Mouse (Mus musculus) stomach, embryonic 15.5 days (tissue): ENCODE data around the gene Zfp93. TPM values are rescaled to one million over a fixed set of nuclear protein-coding genes. Genes with fewer than 3 reads are reported as not detected.

ENCODE experiments used
- ATAC-seq: fragments of 200-750 bp; cut with Nextera tagmentation; 2 replicates; pipeline ENCODE4 v1.8.0; 2017; ENCODE audit warnings: low read depth, moderate number of reproducible peaks, moderate TSS enrichment; ENCODE audit not compliant: insufficient read depth, low FRiP score
- H3K27ac ChIP-seq: fragments of 300-500 bp; sonication (generic); 2 replicates; pipeline ENCODE4 v1.5.1; 2015; ENCODE audit warnings: mild to moderate bottlenecking, inconsistent platforms
- H3K27me3 ChIP-seq: fragments of 300-500 bp; sonication (generic); replicated peaks from 2 replicates; pipeline ENCODE4 v1.6.1; 2015; ENCODE audit warnings: inconsistent platforms
- H3K36me3 ChIP-seq: fragments of 300-500 bp; sonication (generic); 2 replicates; pipeline ENCODE4 v1.6.1; 2015; ENCODE audit warnings: inconsistent platforms
- H3K4me1 ChIP-seq: fragments of 300-500 bp; sonication (generic); 2 replicates; pipeline ENCODE4 v1.6.1; 2015; ENCODE audit warnings: inconsistent platforms
- H3K4me2 ChIP-seq: fragments of 300-500 bp; sonication (generic); 2 replicates; pipeline ENCODE4 v1.6.1; 2015; ENCODE audit warnings: mild to moderate bottlenecking, inconsistent platforms
- H3K4me3 ChIP-seq: fragments of 300-500 bp; sonication (generic); replicated peaks from 2 replicates; pipeline ENCODE4 v1.5.1; 2015; ENCODE audit warnings: inconsistent platforms
- H3K9ac ChIP-seq: fragments of 300-500 bp; sonication (generic); 2 replicates; pipeline ENCODE4 v1.6.1; 2015; ENCODE audit warnings: inconsistent platforms
- H3K9me3 ChIP-seq: fragments of 300-500 bp; sonication (generic); 2 replicates; pipeline ENCODE4 v1.6.1; 2016; ENCODE audit warnings: inconsistent platforms
- WGBS: fragments of 180-500 bp; shearing (Covaris S2); methylation state at CpG from one replicate; pipeline ENCODE4 v1.1.7; 2015; 5-methylcytosine and 5-hydroxymethylcytosine counted together
- polyA plus RNA-seq: library from polyadenylated mRNA; unstranded; fragments of >200 nt; fragmentation: Nextera tagmentation; extraction: Ambion mirVana; gene quantifications from 2 replicates; pipeline ENCODE4 v1.2.1, GENCODE M21; 2015

The Zfp93 gene
- 7.2 and 7.4 TPM in 2 replicates for polyA plus RNA-seq

GRCm38 (mm10) chr7:24270288-24270672, at the start of gene Zfp93:
Zfp93 (plus strand) TSS chr7:24270420.
- peak; percentile 85 for ATAC-seq
- H3K4me1 ChIP-seq: 0 out of 2 replicates have a peak, but pooled peaks cover 5% of the 10 kb centered on the region
- H3K27ac ChIP-seq: peak within 1 kb of the TSS; percentile 72; the same call in 1 of the 2 replicates
- H3K36me3 ChIP-seq: peaks cover 9% of the 10 kb centered on the region; the same call in 1 of the 2 replicates
- 1% methylated on average over 12 of the region's 12 CpGs for WGBS
- no peaks in the 10 kb centered on the region for H3K9me3 ChIP-seq
- H3K4me3 ChIP-seq: peak within 1 kb of the TSS; percentile 76
- no peaks in the 10 kb centered on the region for H3K27me3 ChIP-seq
- peak within 1 kb of the TSS; percentile 89 for H3K4me2 ChIP-seq
- peak within 1 kb of the TSS; percentile 65; the same call in 1 of the 2 replicates for H3K9ac ChIP-seq

DNA sequence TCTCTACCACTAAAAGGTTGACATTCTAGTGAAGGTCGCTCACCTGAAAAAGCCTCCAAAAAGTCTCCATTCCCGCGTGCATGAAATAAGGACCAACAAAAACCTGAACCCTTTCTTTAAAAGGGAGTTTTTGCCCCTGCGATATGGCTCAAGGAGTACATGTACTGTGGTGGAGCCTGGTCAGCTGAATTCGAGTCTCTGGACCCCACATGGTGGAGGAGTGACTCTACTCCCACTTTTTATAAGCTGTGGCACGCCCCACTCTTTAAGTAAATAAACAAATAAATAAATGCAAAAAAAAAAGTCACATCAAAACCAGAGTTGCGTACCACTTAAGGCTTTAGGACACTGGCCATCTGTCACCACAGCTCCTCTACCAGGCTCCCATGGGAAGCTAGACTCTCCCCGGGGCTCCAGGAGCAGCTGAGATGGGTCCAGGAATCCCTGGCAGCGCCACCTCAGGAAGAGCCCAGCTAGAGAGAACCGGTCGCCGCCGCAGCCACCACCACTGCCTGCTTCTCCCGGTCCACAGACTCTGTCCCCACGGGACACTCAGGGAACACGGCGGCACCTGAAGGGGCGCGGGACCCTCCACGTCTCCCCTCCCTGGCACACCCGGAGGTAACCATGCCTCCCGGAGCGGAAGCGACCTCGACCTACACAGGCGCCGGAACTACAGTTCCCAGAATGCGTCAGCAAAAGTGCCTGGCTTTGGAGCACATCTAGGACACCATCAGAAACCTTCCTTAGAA, 33.0 kb upstream of the Zfp93 start, which contains the start of gene Zfp109:
Zfp109 (minus strand) TSS at position 521 of the 752 bp plus-strand sequence.
- ATAC-seq: peak; percentile 85
- H3K36me3 ChIP-seq: peaks cover 5% of the 10 kb centered on the region; the same call in 1 of the 2 replicates
- H3K9ac ChIP-seq: peak within 1 kb of the TSS; percentile 65; the same call in 1 of the 2 replicates
- no peaks in the 10 kb centered on the region for H3K9me3 ChIP-seq
- H3K27me3 ChIP-seq: no peaks in the 10 kb centered on the region
- H3K27ac ChIP-seq: no peak within 1 kb of the TSS
- H3K4me2 ChIP-seq: peak within 1 kb of the TSS; percentile 67
- peak within 1 kb of the TSS; percentile 87 for H3K4me3 ChIP-seq
- no peaks in the 10 kb centered on the region for H3K4me1 ChIP-seq
- WGBS: 4% methylated on average over 28 of the region's 28 CpGs

- Histone ChIP-seq H3K4me1 (0 out of 2 replicates have a peak, but pooled peaks cover 4% of the 10 kb centered on the region), H3K4me2 (peak overlapping the region; percentile 66), H3K9me3 (no peaks in the 10 kb centered on the region), H3K27ac (no peak overlapping the region), H3K4me3 (peak overlapping the region; percentile 60), H3K27me3 (no peaks in the 10 kb centered on the region), H3K9ac (no peak overlapping the region), H3K36me3 (no peaks in the 10 kb centered on the region)
- WGBS: 57% methylated on average over 9 of the region's 9 CpGs
- ATAC-seq: 0 out of 2 replicates have a peak, but pooled peaks have one; percentile 37
These were observed 16.2 kb upstream of the Zfp93 start for GRCm38 (mm10) chr7:24253779-24254615.

GRCm38 (mm10) chr7:24254633-24255474, 15.4 kb upstream of the Zfp93 start, which contains the start of gene Zfp108:
Zfp108 (plus strand) TSS chr7:24254794.
- Histone ChIP-seq H3K9ac (peak within 1 kb of the TSS; percentile 62), H3K4me3 (peak within 1 kb of the TSS; percentile 60), H3K9me3 (no peaks in the 10 kb centered on the region), H3K27ac (peak within 1 kb of the TSS; percentile 28; the same call in 1 of the 2 replicates), H3K27me3 (no peaks in the 10 kb centered on the region), H3K36me3 (0 out of 2 replicates have a peak, but pooled peaks cover under 1% of the 10 kb centered on the region), H3K4me1 (0 out of 2 replicates have a peak, but pooled peaks cover 4% of the 10 kb centered on the region), H3K4me2 (peak within 1 kb of the TSS; percentile 66)
- ATAC-seq: peak; percentile 85
- WGBS: 16% methylated on average over 21 of the region's 21 CpGs

DNA sequence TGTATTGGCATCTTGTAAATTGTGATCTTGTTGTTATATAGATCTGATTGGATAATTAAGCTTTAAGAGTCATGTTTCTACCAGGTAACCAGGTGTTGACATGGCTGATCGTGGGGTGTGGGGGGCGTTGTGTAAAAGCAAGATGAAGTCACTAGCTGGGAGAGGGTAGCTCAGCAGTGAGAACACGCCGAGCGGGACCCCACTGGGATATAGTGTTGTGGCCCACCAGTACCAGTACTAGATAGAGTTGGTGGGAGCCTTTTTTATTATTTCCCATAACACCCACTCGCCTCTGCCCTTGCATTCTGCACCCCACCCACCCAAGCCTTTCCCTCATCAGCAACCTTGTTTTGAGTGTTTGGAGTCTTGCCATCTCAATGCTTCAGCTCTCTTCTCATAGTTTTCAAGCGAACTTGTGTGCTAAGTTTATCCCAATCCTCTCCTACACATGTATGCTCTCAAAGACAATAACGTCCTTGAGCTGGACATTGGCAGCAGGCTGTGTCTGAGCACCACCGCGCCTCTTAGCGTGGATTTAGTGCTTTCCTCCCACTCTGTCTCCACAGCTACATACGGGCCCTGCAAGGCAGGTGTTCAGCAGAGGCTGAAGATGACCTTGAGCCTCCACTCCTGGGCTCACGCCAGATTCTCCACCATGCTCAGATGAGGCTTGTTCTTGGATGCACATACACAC, 10.8 kb upstream of the Zfp93 start:
- Histone ChIP-seq H3K9ac (no peak overlapping the region), H3K36me3 (peaks cover 7% of the 10 kb centered on the region; the same call in 1 of the 2 replicates), H3K27me3 (no peaks in the 10 kb centered on the region), H3K4me1 (0 out of 2 replicates have a peak, but pooled peaks cover 4% of the 10 kb centered on the region), H3K9me3 (no peaks in the 10 kb centered on the region), H3K4me2 (no peak overlapping the region), H3K27ac (no peak overlapping the region), H3K4me3 (no peak overlapping the region)
- 90% methylated on average over 13 of the region's 13 CpGs for WGBS
- no peak for ATAC-seq

DNA sequence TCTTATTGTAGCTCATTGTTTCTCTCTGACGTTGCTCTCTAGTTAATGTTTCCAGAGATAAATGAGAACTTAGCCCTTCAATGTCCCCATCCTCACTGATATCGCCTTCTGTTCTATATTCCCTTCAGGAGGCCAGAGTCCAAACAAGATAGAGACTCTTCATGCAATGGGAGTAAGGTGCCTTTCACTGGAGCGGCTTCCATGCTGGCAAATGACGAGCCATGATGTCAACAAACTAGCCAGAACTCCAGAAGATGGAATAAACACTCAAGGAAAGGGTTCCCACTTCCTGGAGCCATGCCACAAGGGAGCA, 10.3 kb upstream of the Zfp93 start:
- no peak for ATAC-seq
- Histone ChIP-seq H3K27me3 (no peaks in the 10 kb centered on the region), H3K4me1 (0 out of 2 replicates have a peak, but pooled peaks cover 2% of the 10 kb centered on the region), H3K9me3 (no peaks in the 10 kb centered on the region), H3K36me3 (peaks cover 7% of the 10 kb centered on the region; the same call in 1 of the 2 replicates), H3K4me2 (no peak overlapping the region), H3K4me3 (no peak overlapping the region), H3K9ac (no peak overlapping the region), H3K27ac (no peak overlapping the region)
- 80% methylated on average over 4 of the region's 4 CpGs for WGBS

DNA sequence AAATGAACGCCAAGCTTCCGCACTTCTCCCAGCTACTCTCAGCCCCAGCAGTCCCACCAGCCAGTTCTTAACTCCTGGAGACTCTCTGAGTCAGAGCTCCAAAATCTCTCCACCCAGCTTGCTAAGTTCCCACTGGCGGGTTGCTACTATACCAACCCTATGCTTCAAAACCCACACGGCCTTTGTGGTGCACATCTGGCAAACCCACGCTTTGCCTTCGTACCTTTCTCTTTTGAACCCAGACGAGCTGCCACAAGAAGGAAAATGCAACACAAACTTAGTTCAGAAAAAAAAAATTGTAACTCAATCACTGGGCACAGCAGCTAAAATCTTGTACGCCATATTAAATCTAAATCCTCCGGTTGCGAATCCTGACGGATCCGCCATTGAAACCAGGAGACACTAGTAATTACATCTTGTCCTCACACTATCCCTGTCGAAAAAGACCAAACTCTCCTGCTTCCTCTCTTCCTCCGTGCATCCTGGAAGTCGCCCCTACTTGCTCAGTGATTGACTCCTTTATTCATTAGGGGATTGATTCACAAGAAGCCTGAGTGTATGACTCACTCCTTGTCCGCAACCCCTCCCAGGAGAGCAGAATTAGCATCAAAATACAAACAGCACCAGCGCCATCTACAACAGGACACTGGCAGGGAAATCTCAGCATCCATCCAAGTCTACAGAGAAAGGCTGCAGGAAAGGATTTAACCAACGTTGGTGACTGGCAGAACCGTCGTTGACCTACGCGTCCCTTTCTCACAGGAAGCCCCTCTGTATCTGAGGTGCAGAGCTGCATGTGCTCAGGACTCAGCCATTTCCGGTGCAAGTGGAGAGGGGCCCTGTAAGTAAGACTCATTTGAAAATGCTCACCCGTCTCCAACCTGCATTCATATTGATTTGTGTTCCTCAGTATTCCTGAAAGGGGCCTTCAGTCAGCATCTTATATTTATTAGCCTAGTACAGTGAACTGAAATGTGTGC, 1.8 kb upstream of the Zfp93 start:
- Histone ChIP-seq H3K9me3 (no peaks in the 10 kb centered on the region), H3K36me3 (no peaks in the 10 kb centered on the region), H3K27me3 (no peaks in the 10 kb centered on the region), H3K4me2 (no peak overlapping the region), H3K27ac (no peak overlapping the region), H3K9ac (no peak overlapping the region), H3K4me3 (no peak overlapping the region), H3K4me1 (0 out of 2 replicates have a peak, but pooled peaks cover 5% of the 10 kb centered on the region)
- WGBS: 74% methylated on average over 24 of the region's 24 CpGs
- no peak for ATAC-seq

- H3K36me3 ChIP-seq: 0 out of 2 replicates have a peak, but pooled peaks cover under 1% of the 10 kb centered on the region
- H3K4me2 ChIP-seq: no peak overlapping the region
- H3K4me3 ChIP-seq: no peak overlapping the region
- no peaks in the 10 kb centered on the region for H3K9me3 ChIP-seq
- no peak for ATAC-seq
- WGBS: 72% methylated on average over 3 of the region's 3 CpGs
- no peak overlapping the region for H3K27ac ChIP-seq
- 0 out of 2 replicates have a peak, but pooled peaks cover 5% of the 10 kb centered on the region for H3K4me1 ChIP-seq
- no peak overlapping the region for H3K9ac ChIP-seq
- H3K27me3 ChIP-seq: no peaks in the 10 kb centered on the region
These were observed 964 bp upstream of the Zfp93 start for GRCm38 (mm10) chr7:24269256-24269655.

- no peak overlapping the region for H3K27ac ChIP-seq
- H3K4me3 ChIP-seq: peak overlapping the region; percentile 76
- no peaks in the 10 kb centered on the region for H3K27me3 ChIP-seq
- H3K4me2 ChIP-seq: peak overlapping the region; percentile 89
- no peaks in the 10 kb centered on the region for H3K9me3 ChIP-seq
- H3K9ac ChIP-seq: no peak overlapping the region
- H3K4me1 ChIP-seq: 0 out of 2 replicates have a peak, but pooled peaks cover 5% of the 10 kb centered on the region
- peaks cover 4% of the 10 kb centered on the region; the same call in 1 of the 2 replicates for H3K36me3 ChIP-seq
- WGBS: 34% methylated on average over 7 of the region's 7 CpGs
- ATAC-seq: 0 out of 2 replicates have a peak, but pooled peaks have one; percentile 48
These were observed 443 bp upstream of the Zfp93 start for GRCm38 (mm10) chr7:24269667-24270287.
